In the genomic region with DNA sequence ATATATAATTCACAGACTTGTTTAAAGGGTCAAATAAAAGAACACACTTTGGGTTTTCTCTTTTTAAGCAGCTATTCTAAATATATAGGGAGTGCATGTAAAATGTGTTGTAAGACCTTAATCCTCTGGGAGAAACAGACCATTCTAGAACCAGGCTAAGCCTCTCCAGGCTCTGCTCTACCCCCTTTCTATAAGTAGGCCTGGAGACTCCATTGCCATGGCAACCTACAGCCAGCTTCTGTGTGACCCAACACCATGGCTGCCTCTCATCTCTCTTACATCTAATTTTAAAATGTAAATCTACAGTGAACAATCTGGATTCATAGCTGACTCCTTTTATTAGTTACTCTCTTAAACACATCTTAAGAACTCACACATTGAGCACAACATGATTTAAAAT, we compare ENCODE assay signal across 15 mouse cellular contexts.
"Had no signal": no experiment of that assay in that cellular context is flagged by ENCODE, and none has a peak within 500 bp of the region (broad histone marks: within the 10 kb centered on the region; RNA-seq: fewer than 3 reads in every experiment).

No protein-coding gene starts in this region.

- H3K4me1 ChIP-seq: megakaryocyte, embryonic 14.5 days; midbrain, embryonic 13.5 days; midbrain, embryonic 15.5 days; neural tube, embryonic 12.5 days; stomach, embryonic 15.5 days had no signal

- ATAC-seq: midbrain, embryonic 13.5 days; midbrain, embryonic 15.5 days had no signal

- H3K9me3 ChIP-seq: midbrain, embryonic 13.5 days; midbrain, embryonic 15.5 days; neural tube, embryonic 12.5 days; stomach, embryonic 15.5 days had no signal

- H3K27me3 ChIP-seq: megakaryocyte, embryonic 14.5 days; midbrain, embryonic 13.5 days; midbrain, embryonic 15.5 days; neural tube, embryonic 12.5 days; stomach, embryonic 15.5 days had no signal

- H3K4me3 ChIP-seq: megakaryocyte, embryonic 14.5 days; midbrain, embryonic 13.5 days; midbrain, embryonic 15.5 days; neural tube, embryonic 12.5 days; stomach, embryonic 15.5 days had no signal

- H3K9ac ChIP-seq: lung, embryonic 14.5 days; midbrain, embryonic 13.5 days; midbrain, embryonic 15.5 days; neural tube, embryonic 12.5 days; stomach, embryonic 15.5 days had no signal

- DNase-seq: lung, adult 18-20 months; lung, embryonic 14.5 days; lung, postnatal 10 days; right cerebral cortex, postnatal 14 days; thymus, adult 2 months; thymus, postnatal 25 days; thymus, postnatal 4 days had no signal

- H3K4me2 ChIP-seq: lung, embryonic 14.5 days; midbrain, embryonic 11.5 days; midbrain, embryonic 13.5 days; midbrain, embryonic 15.5 days; neural tube, embryonic 12.5 days; stomach, embryonic 15.5 days had no signal

- H3K27ac ChIP-seq: macrophage; midbrain, embryonic 13.5 days; midbrain, embryonic 15.5 days; neural tube, embryonic 12.5 days; stomach, embryonic 15.5 days; stomach, postnatal 0 days had no signal

- H3K36me3 ChIP-seq: midbrain, embryonic 13.5 days; midbrain, embryonic 15.5 days; neural tube, embryonic 12.5 days; stomach, embryonic 15.5 days had no signal
